Mouse (Mus musculus) stomach, embryonic 15.5 days (tissue): ENCODE results near the gene Mga. TPM values are rescaled to one million over a fixed set of nuclear protein-coding genes. Genes with fewer than 3 reads are reported as not detected.

Source experiments
- ATAC-seq: fragments of 200-750 bp; cut with Nextera tagmentation; 2 replicates; pipeline ENCODE4 v1.8.0; 2017; ENCODE audit warnings: low read depth, moderate number of reproducible peaks, moderate TSS enrichment; ENCODE audit not compliant: insufficient read depth, low FRiP score
- H3K27ac ChIP-seq: fragments of 300-500 bp; sonication (generic); 2 replicates; pipeline ENCODE4 v1.5.1; 2015; ENCODE audit warnings: mild to moderate bottlenecking, inconsistent platforms
- H3K27me3 ChIP-seq: fragments of 300-500 bp; sonication (generic); replicated peaks from 2 replicates; pipeline ENCODE4 v1.6.1; 2015; ENCODE audit warnings: inconsistent platforms
- H3K36me3 ChIP-seq: fragments of 300-500 bp; sonication (generic); 2 replicates; pipeline ENCODE4 v1.6.1; 2015; ENCODE audit warnings: inconsistent platforms
- H3K4me1 ChIP-seq: fragments of 300-500 bp; sonication (generic); 2 replicates; pipeline ENCODE4 v1.6.1; 2015; ENCODE audit warnings: inconsistent platforms
- H3K4me2 ChIP-seq: fragments of 300-500 bp; sonication (generic); 2 replicates; pipeline ENCODE4 v1.6.1; 2015; ENCODE audit warnings: mild to moderate bottlenecking, inconsistent platforms
- H3K4me3 ChIP-seq: fragments of 300-500 bp; sonication (generic); replicated peaks from 2 replicates; pipeline ENCODE4 v1.5.1; 2015; ENCODE audit warnings: inconsistent platforms
- H3K9ac ChIP-seq: fragments of 300-500 bp; sonication (generic); 2 replicates; pipeline ENCODE4 v1.6.1; 2015; ENCODE audit warnings: inconsistent platforms
- H3K9me3 ChIP-seq: fragments of 300-500 bp; sonication (generic); 2 replicates; pipeline ENCODE4 v1.6.1; 2016; ENCODE audit warnings: inconsistent platforms
- WGBS: fragments of 180-500 bp; shearing (Covaris S2); methylation state at CpG from one replicate; pipeline ENCODE4 v1.1.7; 2015; 5-methylcytosine and 5-hydroxymethylcytosine counted together
- polyA plus RNA-seq: library from polyadenylated mRNA; unstranded; fragments of >200 nt; fragmentation: Nextera tagmentation; extraction: Ambion mirVana; gene quantifications from 2 replicates; pipeline ENCODE4 v1.2.1, GENCODE M21; 2015

Gene Mga
- polyA plus RNA-seq, 1 experiment from 2014 or later = 23.3 TPM

DNA sequence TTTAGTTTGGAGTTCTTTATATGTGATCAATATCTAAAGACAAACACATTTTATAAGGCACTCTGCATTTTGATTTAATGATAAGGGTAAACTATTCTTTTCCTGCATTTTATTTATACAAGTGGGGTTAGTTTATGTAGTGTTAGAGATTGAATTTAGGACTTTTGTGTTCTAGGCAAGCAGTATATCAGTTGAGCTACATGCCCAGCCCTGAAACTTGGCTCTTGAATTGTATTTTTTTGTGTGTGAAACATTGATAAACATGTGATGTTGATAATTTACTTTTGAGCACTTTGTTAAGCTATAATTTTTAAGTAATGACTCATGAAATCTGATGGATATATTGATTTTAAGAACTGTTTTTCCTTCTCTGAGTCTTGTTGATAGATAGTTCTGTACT is 19.0 kb downstream of the Mga start:
- Histone ChIP-seq H3K9me3 (no peaks in the 10 kb centered on the region), H3K36me3 (0 out of 2 replicates have a peak, but pooled peaks cover 3% of the 10 kb centered on the region), H3K27ac (no peak overlapping the region), H3K27me3 (no peaks in the 10 kb centered on the region), H3K4me2 (no peak overlapping the region), H3K4me3 (no peak overlapping the region), H3K4me1 (no peaks in the 10 kb centered on the region), H3K9ac (no peak overlapping the region)
- ATAC-seq = no peak

DNA sequence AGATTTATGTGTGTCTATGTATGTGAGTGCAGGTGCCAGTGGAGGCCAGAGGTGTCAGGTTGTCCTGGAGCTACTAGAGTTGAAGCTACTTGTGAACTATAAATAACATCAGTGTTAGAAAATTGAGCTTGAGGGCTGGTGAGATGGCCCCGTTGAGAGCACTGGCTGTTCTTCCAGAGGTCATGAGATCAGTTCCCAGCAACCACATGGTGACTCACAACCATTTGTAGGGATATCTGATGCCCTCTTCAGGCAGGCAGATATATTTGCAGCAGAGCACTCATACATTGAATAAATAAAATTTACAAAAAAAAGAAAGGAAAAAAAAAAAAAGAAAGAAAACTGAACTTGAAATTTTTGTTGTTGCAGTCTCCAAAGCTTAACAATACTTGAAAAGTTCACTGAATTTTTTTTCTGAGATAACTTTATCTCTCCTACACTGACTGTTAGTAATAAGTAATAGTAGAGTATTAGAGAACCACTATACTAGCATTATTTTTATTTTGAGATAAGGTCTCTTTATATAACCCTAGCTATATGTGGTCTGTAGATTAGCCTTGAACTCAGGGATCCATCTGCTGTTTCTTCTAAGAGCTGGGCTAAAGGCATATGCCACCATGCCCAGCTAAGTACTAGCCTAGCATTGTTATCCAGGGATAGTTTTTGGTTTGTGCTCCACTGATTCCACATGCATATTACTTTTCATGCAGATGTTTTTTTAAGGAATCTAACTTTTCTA is 20.8 kb downstream of the Mga start:
- Histone ChIP-seq H3K9me3 (no peaks in the 10 kb centered on the region), H3K4me3 (no peak overlapping the region), H3K36me3 (peaks cover 11% of the 10 kb centered on the region; the same call in 1 of the 2 replicates), H3K27me3 (no peaks in the 10 kb centered on the region), H3K4me2 (no peak overlapping the region), H3K4me1 (no peaks in the 10 kb centered on the region), H3K27ac (no peak overlapping the region), H3K9ac (no peak overlapping the region)
- ATAC-seq = no peak
- WGBS = 54% methylated on average over 1 of the region's 1 CpGs

DNA sequence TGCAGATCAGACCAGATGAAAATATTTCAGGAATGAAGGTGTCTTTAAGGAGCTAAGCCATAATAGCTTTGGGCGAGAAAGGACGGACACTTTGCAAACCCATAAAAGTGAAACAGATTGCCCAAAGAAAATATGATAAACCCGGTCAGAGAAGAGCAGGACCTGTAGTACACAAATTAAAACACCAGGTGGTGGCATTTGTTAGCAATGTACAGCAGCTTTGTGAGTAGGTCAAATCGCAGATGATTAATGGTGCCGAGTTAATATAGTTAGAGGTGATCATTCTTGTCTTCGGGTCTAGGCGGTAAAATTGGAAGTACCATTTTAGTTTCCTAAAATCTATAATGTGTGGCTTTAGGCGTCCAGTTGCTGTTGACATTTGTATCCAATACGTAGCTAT is 73.5 kb downstream of the Mga start:
- no peak for ATAC-seq
- 41% methylated on average over 9 of the region's 9 CpGs for WGBS
- no peak overlapping the region for H3K27ac ChIP-seq
- H3K9me3 ChIP-seq = no peaks in the 10 kb centered on the region
- no peaks in the 10 kb centered on the region for H3K27me3 ChIP-seq
- H3K4me3 ChIP-seq = no peak overlapping the region
- no peaks in the 10 kb centered on the region for H3K36me3 ChIP-seq
- no peak overlapping the region for H3K4me2 ChIP-seq
- peaks cover 13% of the 10 kb centered on the region for H3K4me1 ChIP-seq
- H3K9ac ChIP-seq = no peak overlapping the region

DNA sequence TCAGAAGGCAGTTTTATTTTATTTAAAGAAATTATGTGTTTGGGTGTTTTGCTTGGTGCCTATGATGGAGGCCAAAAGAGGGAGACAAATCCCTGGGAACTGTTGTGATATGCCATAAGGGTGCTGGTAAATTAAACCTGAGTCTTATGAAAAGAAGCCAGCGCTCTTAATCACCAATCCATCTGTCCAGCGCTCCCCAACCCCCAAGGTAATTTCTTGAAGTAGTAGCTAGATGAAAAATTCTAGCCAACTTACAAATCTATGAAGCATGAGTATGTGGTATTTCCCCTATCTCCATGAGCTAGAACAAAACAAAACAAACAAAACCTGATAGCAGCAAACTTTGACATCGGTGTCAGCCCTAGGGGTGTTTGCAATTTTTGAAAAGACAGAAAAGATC is 74.3 kb downstream of the Mga start:
- Histone ChIP-seq H3K4me2 (peak overlapping the region; percentile 64; the same call in 1 of the 2 replicates), H3K4me3 (no peak overlapping the region; the same call in 1 of the 2 replicates), H3K27ac (peak overlapping the region; percentile 78; the same call in 1 of the 2 replicates), H3K4me1 (peaks cover 13% of the 10 kb centered on the region), H3K36me3 (no peaks in the 10 kb centered on the region), H3K9me3 (no peaks in the 10 kb centered on the region), H3K27me3 (no peaks in the 10 kb centered on the region), H3K9ac (no peak overlapping the region)
- WGBS = 74% methylated on average over 3 of the region's 3 CpGs
- no peak for ATAC-seq

DNA sequence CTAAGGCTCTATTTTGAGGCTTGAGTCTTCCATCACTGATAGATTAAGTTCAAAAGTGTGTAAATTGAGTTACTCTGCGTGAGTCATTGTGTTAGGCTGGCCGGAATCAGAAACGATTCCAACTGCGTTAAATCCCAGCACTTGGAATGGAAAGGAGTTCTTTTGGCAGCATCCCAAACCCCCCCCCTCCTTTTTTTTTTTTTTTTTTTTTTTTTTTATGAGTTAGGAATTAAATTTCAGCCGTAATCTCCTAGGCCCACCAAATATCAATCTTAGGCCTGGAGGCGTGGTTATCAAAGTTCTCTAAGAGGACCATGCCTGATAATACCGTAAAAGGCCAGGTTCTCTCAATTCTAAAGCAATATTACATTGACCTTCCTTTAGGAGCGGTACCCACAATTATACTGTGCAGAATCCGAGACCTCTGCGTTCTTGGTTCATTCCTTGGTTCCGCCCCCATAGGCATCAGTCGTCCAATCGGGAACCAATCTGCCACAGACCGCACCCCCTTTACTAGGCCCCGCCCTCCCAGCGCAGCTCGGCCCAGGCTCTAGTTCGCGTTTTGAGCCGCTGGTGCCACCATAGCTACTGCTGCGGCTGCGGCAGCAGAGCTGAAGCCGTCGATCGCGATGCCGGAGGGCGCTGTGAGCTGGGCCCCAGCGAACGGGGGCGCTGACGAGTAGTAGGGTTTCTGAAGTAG is 75.0 kb downstream of the Mga start:
- peaks cover 13% of the 10 kb centered on the region for H3K4me1 ChIP-seq
- H3K4me2 ChIP-seq = peak overlapping the region; percentile 64
- peak; percentile 99 for ATAC-seq
- peak overlapping the region; percentile 92 for H3K4me3 ChIP-seq
- H3K9ac ChIP-seq = peak overlapping the region; percentile 70
- H3K27me3 ChIP-seq = no peaks in the 10 kb centered on the region
- no peaks in the 10 kb centered on the region for H3K36me3 ChIP-seq
- WGBS = 2% methylated on average over 31 of the region's 32 CpGs
- no peaks in the 10 kb centered on the region for H3K9me3 ChIP-seq
- peak overlapping the region; percentile 78 for H3K27ac ChIP-seq

DNA sequence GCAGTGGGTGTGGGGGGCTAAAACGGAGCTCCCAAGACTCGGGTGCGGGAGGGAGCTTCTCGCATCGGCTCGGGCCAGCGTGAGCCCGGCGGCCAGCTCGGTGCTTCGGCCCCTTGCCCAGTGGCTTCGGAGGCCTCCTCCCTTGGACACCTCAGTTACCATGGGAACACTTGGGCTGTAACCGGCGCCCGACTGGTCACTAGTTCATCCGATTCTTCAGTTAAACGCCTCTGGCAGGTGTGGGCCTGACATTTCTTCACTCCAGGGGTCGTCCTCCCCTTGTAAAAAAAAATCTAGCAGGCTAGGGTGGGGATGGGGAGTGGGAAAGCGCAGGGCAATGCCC is 75.5 kb downstream of the Mga start, which contains the start of gene Mapkbp1:
Gene Mapkbp1 (plus strand): TSS at position 163 of the 343 bp plus-strand sequence.
- Histone ChIP-seq H3K4me3 (peak within 1 kb of the TSS; percentile 92), H3K36me3 (no peaks in the 10 kb centered on the region), H3K9me3 (no peaks in the 10 kb centered on the region), H3K4me2 (peak within 1 kb of the TSS; percentile 64), H3K9ac (peak within 1 kb of the TSS; percentile 70), H3K4me1 (peaks cover 13% of the 10 kb centered on the region), H3K27ac (peak within 1 kb of the TSS; percentile 78), H3K27me3 (no peaks in the 10 kb centered on the region)
- peak; percentile 74 for ATAC-seq
- WGBS = under 1% methylated on average over 19 of the region's 19 CpGs

DNA sequence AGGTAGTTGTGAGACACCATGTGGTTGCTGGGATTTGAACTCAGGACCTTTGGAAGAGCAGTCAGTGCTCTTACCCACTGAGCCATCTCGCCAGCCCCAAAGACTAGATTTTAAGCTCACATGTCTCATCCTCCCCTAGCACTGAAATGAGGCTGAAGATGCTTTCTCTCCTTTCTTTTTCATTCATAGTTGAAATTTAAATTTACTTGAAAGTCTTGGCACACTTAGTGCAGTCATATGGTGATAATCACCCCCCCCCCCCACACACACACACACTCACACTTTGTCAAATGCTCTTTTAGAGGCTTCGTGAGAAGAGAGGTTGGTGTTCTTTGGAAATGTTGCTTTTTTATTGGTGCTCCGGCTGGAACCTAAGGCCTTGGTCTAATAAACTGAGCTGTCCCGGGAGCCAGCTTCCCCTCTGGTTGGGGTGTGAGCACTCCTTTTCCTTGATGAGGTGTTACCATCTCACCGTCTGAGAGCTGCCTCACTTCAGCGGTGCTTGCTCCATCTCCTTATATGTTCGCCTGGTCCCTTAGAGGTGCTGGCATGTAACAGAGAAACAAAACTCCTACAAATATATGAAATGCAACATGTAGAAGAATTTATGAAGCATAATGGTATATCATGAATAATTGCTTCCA is 83.4 kb downstream of the Mga start:
- Histone ChIP-seq H3K4me2 (no peak overlapping the region), H3K4me1 (no peaks in the 10 kb centered on the region), H3K9me3 (no peaks in the 10 kb centered on the region), H3K27me3 (no peaks in the 10 kb centered on the region), H3K9ac (no peak overlapping the region), H3K36me3 (no peaks in the 10 kb centered on the region), H3K4me3 (no peak overlapping the region), H3K27ac (no peak overlapping the region)
- WGBS = 85% methylated on average over 7 of the region's 7 CpGs
- ATAC-seq = no peak

DNA sequence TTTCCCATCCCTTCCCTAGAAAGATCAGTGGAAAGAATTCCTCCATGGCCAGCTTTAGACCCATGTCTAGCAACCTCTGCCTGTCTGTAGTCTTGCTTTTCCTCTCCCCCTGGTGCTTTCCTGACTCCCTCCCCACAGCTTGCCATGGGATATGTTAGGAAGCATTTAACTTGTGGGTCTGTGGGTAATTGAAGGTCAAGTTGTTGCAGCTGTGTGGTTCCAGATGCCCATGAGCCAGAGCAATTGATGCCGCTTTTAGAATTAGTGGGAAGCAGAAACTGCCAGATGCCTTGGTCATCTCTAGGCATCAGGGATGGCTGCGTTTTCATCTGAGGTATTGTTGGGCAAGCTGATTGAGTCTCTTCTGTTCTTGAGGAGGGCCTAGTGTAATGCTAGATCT is 84.6 kb downstream of the Mga start:
- Histone ChIP-seq H3K36me3 (no peaks in the 10 kb centered on the region), H3K27ac (no peak overlapping the region), H3K27me3 (no peaks in the 10 kb centered on the region)

DNA sequence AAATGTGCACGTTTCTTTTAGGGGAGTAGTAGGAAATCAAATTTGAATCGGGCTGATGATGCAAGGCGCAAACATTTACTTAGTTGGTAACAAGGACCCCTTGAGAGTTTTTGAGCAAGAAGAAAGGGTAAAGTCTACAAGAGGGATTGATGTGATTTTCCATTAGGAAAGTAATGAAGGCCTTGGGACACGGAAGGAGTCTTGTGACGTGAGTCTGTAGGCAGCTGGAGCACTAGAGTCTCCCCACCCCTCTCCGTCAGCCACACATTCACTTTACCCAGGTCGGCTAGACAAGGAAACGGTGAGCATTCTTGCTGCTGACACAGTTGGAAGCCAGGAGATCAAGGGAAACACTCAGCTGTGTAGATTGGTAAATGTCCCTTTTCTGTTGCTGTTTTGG is 88.8 kb downstream of the Mga start:
- no peak overlapping the region for H3K4me3 ChIP-seq
- H3K36me3 ChIP-seq = no peaks in the 10 kb centered on the region
- no peak for ATAC-seq
- no peaks in the 10 kb centered on the region for H3K4me1 ChIP-seq
- H3K4me2 ChIP-seq = no peak overlapping the region
- 73% methylated on average over 8 of the region's 8 CpGs for WGBS
- H3K27me3 ChIP-seq = no peaks in the 10 kb centered on the region
- no peak overlapping the region for H3K27ac ChIP-seq
- no peak overlapping the region for H3K9ac ChIP-seq
- H3K9me3 ChIP-seq = no peaks in the 10 kb centered on the region

More for the DNA sequence above, 84.6 kb downstream of the Mga start:
- no peak overlapping the region for H3K4me3 ChIP-seq
- WGBS = 87% methylated on average over 2 of the region's 2 CpGs
- no peaks in the 10 kb centered on the region for H3K4me1 ChIP-seq
- no peaks in the 10 kb centered on the region for H3K9me3 ChIP-seq
- ATAC-seq = no peak
- H3K9ac ChIP-seq = no peak overlapping the region
- no peak overlapping the region for H3K4me2 ChIP-seq

DNA sequence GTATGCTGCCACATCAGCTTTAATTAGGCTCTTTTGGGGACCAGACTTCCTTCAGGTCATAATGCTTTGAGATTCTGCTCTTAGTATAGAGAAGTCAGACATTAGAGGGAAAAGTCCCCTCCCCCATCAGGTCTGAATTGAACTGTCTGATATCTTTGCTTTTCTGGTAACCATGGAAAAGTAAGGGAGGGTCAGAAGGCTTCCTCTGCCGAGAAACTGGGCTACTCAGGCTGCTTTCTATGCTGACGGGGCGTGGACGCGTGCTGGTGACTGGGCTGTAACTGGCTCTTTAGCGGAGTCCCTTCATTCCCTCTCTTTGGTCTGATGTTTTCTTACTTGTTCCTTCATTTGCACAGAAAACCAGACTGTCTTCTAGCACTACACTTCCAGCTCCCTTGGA is 89.3 kb downstream of the Mga start:
- Histone ChIP-seq H3K4me1 (no peaks in the 10 kb centered on the region), H3K4me3 (no peak overlapping the region), H3K36me3 (no peaks in the 10 kb centered on the region), H3K9ac (no peak overlapping the region), H3K9me3 (no peaks in the 10 kb centered on the region), H3K27ac (no peak overlapping the region), H3K27me3 (no peaks in the 10 kb centered on the region), H3K4me2 (no peak overlapping the region)
- ATAC-seq = no peak
- WGBS = 63% methylated on average over 6 of the region's 6 CpGs

DNA sequence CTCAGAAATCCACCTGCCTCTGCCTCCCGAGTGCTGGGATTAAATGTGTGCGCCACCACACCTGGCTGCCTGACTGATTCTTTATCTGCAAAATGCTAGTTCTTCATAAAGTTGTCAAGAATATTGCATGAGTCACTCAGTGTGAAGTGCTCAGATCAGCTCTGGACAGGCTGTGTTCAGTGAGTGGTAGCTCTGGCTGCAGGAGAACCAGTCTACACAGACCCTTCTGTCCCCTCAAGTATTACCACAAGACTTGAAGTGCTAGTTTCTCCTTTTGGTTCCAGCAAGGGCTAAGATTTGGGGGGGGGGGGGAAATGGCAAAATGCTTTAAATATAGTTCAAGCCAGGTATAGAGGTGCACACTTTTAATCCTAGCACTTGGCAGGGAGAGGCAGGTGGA is 90.4 kb downstream of the Mga start:
- no peak for ATAC-seq
- WGBS = 88% methylated on average over 2 of the region's 2 CpGs
- Histone ChIP-seq H3K4me2 (no peak overlapping the region), H3K27ac (no peak overlapping the region), H3K27me3 (no peaks in the 10 kb centered on the region), H3K9ac (no peak overlapping the region), H3K9me3 (no peaks in the 10 kb centered on the region), H3K4me1 (no peaks in the 10 kb centered on the region), H3K36me3 (no peaks in the 10 kb centered on the region), H3K4me3 (no peak overlapping the region)

DNA sequence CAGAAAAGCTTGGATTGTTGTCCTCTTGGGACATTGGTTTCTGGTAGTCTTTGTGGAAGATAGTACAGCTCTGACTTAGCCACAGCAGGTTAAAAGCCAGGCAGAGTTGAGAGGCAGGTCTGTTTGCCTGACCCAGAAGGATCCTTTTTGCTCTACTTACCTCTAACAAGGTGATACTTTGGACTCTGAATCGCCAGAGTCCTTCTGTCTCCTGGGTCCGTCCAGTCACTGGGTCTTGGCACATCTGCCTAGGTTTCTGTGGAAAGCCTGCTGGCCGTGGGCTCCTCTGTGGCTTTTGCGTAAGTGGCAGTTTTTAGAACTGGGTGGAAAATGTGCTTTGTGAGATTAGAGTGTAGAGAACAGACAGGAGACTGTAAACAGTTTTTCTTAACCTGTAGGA is 91.9 kb downstream of the Mga start:
- Histone ChIP-seq H3K4me3 (no peak overlapping the region), H3K27me3 (no peaks in the 10 kb centered on the region), H3K9me3 (no peaks in the 10 kb centered on the region), H3K9ac (no peak overlapping the region), H3K27ac (no peak overlapping the region), H3K4me1 (no peaks in the 10 kb centered on the region), H3K4me2 (no peak overlapping the region), H3K36me3 (no peaks in the 10 kb centered on the region)
- 85% methylated on average over 4 of the region's 4 CpGs for WGBS
- ATAC-seq = no peak
